Mouse (Mus musculus) myocyte (in vitro differentiated cells): ENCODE results near the gene Syf2. TPM values are rescaled to one million over a fixed set of nuclear protein-coding genes. Genes with fewer than 3 reads are reported as not detected.

Experiments
- H3K27me3 ChIP-seq: one replicate; pipeline ENCODE4 v1.6.1; 2011; ENCODE audit not compliant: control insufficient read depth, insufficient read depth, insufficient read length
- H3K36me3 ChIP-seq: one replicate; pipeline ENCODE4 v1.6.1; 2011; ENCODE audit not compliant: control insufficient read depth, insufficient read depth
- H3K4me2 ChIP-seq: one replicate; pipeline ENCODE4 v1.6.1; 2011; ENCODE audit warnings: low read depth, control low read depth
- H3K4me3 ChIP-seq: one replicate; pipeline ENCODE4 v1.5.1; 2011; ENCODE audit warnings: mild to moderate bottlenecking, control low read depth, moderate library complexity
- H3K79me2 ChIP-seq: one replicate; pipeline ENCODE4 v1.6.1; 2011; ENCODE audit not compliant: control insufficient read depth, insufficient read depth
- H3ac ChIP-seq: one replicate; pipeline ENCODE4 v1.6.1; 2011; ENCODE audit not compliant: control insufficient read depth, insufficient read length
- CEBPB ChIP-seq: IDR thresholded peaks from 2 replicates; pipeline ENCODE4 v1.6.1; 2011; ENCODE audit warnings: mild to moderate bottlenecking, moderate library complexity; ENCODE audit not compliant: poor library complexity, insufficient read depth, severe bottlenecking
- E2F4 ChIP-seq: IDR thresholded peaks from one replicate; pipeline ENCODE4 v1.6.1; 2011; ENCODE audit warnings: mild to moderate bottlenecking, control low read depth, moderate library complexity; ENCODE audit not compliant: insufficient read depth
- MAX ChIP-seq: IDR thresholded peaks from one replicate; pipeline ENCODE4 v1.6.1; 2011; ENCODE audit warnings: low read depth, mild to moderate bottlenecking, control low read depth
- MYOD1 ChIP-seq, 3 experiments: IDR thresholded peaks; one replicate each; pipeline ENCODE4 v1.6.1; 2011; ENCODE audit warnings: control low read depth in 2 of 3, low read depth in 2 of 3, mild to moderate bottlenecking in 2 of 3, moderate library complexity in 1 of 3; ENCODE audit not compliant: insufficient read length in 2 of 3, control insufficient read depth in 1 of 3
- MYOG ChIP-seq, 3 experiments: IDR thresholded peaks; one replicate each; pipeline ENCODE4 v1.6.1; 2011; ENCODE audit warnings: control low read depth in 2 of 3, low read depth in 2 of 3, mild to moderate bottlenecking in 2 of 3; ENCODE audit not compliant: insufficient read length in 2 of 3, control insufficient read depth in 1 of 3, insufficient read depth in 1 of 3
- POLR2A ChIP-seq: IDR thresholded peaks from one replicate; pipeline ENCODE4 v1.6.1; 2011; ENCODE audit warnings: low read depth, mild to moderate bottlenecking, control low read depth, moderate library complexity; ENCODE audit not compliant: insufficient read length
- POLR2AphosphoS2 ChIP-seq: IDR thresholded peaks from one replicate; pipeline ENCODE4 v1.6.1; 2011; ENCODE audit warnings: low read depth, control low read depth; ENCODE audit not compliant: insufficient read length
- REST ChIP-seq: IDR thresholded peaks from one replicate; pipeline ENCODE4 v1.6.1; 2011; ENCODE audit warnings: mild to moderate bottlenecking, control low read depth, moderate library complexity; ENCODE audit not compliant: insufficient read depth, insufficient read length
- SRF ChIP-seq: IDR thresholded peaks from one replicate; pipeline ENCODE4 v1.6.1; 2011; ENCODE audit warnings: low read depth; ENCODE audit not compliant: control insufficient read depth, insufficient read length
- TCF12 ChIP-seq: IDR thresholded peaks from one replicate; pipeline ENCODE4 v1.6.1; 2011; ENCODE audit warnings: mild to moderate bottlenecking, control low read depth; ENCODE audit not compliant: poor library complexity, insufficient read depth, severe bottlenecking
- TCF3 ChIP-seq: IDR thresholded peaks from one replicate; pipeline ENCODE4 v1.6.1; 2011; ENCODE audit warnings: low read depth, control low read depth; ENCODE audit not compliant: insufficient read length
- USF1 ChIP-seq: IDR thresholded peaks from one replicate; pipeline ENCODE4 v1.6.1; 2011; ENCODE audit warnings: low read depth, mild to moderate bottlenecking, control low read depth, moderate library complexity
- polyA plus RNA-seq: library from polyadenylated mRNA; unstranded; fragments of >200 nt; fragmentation: generic; extraction: Trizol; gene quantifications from one replicate; pipeline ENCODE4 v1.2.1, GENCODE M21; 2012; ENCODE audit warnings: missing spikeins

Gene Syf2
- polyA plus RNA-seq, 1 experiment: 67.8 TPM

- no peak overlapping the region for H3ac ChIP-seq
- no peaks in the 10 kb centered on the region for H3K36me3 ChIP-seq
- H3K4me2 ChIP-seq: no peak overlapping the region
- TF ChIP-seq E2F4 (no peak), TCF3 (no peak)
- H3K4me3 ChIP-seq: no peak overlapping the region
- no peaks in the 10 kb centered on the region for H3K79me2 ChIP-seq
- no peaks in the 10 kb centered on the region for H3K27me3 ChIP-seq
These were observed 24.5 kb downstream of the Syf2 start for GRCm38 (mm10) chr4:134955196-134955595.

- no peaks in the 10 kb centered on the region for H3K27me3 ChIP-seq
- no peak overlapping the region for H3ac ChIP-seq
- H3K4me2 ChIP-seq: peak overlapping the region; percentile 67
- no peak for TF ChIP-seq POLR2A
- TF ChIP-seq SRF: no peak
- TF ChIP-seq CEBPB: no peak
- no peak for TF ChIP-seq MYOD1 (IDR thresholded peaks at IDR 0.05; ENCODE audit: control insufficient read depth in 1 of 3, insufficient read length in 2 of 3, low read depth in 2 of 3)
- TF ChIP-seq POLR2AphosphoS2: no peak
- no peak for TF ChIP-seq USF1
- TF ChIP-seq MAX: no peak
- TF ChIP-seq TCF3: no peak
- TF ChIP-seq MYOG (IDR thresholded peaks at IDR 0.05; ENCODE audit: control insufficient read depth in 1 of 3, insufficient read depth in 1 of 3, insufficient read length in 2 of 3, low read depth in 2 of 3): no peak
- TF ChIP-seq TCF12: no peak
- no peak for TF ChIP-seq REST
- TF ChIP-seq E2F4: no peak
- H3K79me2 ChIP-seq: no peaks in the 10 kb centered on the region
- H3K36me3 ChIP-seq: no peaks in the 10 kb centered on the region
- no peak overlapping the region for H3K4me3 ChIP-seq
These were observed 25.1 kb downstream of the Syf2 start for GRCm38 (mm10) chr4:134955845-134956244.

DNA sequence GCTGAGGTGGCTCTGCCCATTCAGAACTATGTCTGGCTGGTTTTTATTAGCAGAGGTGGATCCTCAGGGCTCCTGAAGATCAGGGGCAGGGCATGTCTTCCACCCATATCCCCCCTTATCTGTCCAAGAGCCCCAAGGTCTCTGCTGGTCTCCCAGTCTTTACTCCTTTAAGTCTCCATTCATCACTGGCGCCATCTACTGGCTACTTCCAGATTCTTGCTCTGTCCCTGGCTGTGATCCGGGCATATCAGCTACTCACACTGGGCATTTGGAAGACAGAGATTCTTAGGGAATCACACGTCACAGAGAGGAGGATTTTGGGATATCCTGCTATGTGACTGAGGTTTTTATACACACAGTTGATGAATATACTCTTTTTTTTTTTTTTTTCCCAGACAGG is 25.6 kb downstream of the Syf2 start:
- H3K79me2 ChIP-seq: no peaks in the 10 kb centered on the region
- H3K4me2 ChIP-seq: peak overlapping the region; percentile 67
- H3ac ChIP-seq: no peak overlapping the region
- TF ChIP-seq MAX (no peak), REST (no peak), TCF3 (no peak), USF1 (no peak), MYOG (IDR thresholded peaks at IDR 0.05; ENCODE audit: control insufficient read depth in 1 of 3, insufficient read depth in 1 of 3, insufficient read length in 2 of 3, low read depth in 2 of 3) (no peak)
- H3K4me3 ChIP-seq: no peak overlapping the region
- no peaks in the 10 kb centered on the region for H3K27me3 ChIP-seq
- no peaks in the 10 kb centered on the region for H3K36me3 ChIP-seq

- H3ac ChIP-seq: no peak overlapping the region
- no peaks in the 10 kb centered on the region for H3K36me3 ChIP-seq
- H3K27me3 ChIP-seq: no peaks in the 10 kb centered on the region
- TF ChIP-seq POLR2A (no peak), MYOG (IDR thresholded peaks at IDR 0.05; ENCODE audit: control insufficient read depth in 1 of 3, insufficient read depth in 1 of 3, insufficient read length in 2 of 3, low read depth in 2 of 3) (no peak), POLR2AphosphoS2 (no peak), MAX (no peak), REST (no peak)
- H3K79me2 ChIP-seq: no peaks in the 10 kb centered on the region
- H3K4me2 ChIP-seq: no peak overlapping the region
- no peak overlapping the region for H3K4me3 ChIP-seq
These were observed 32.5 kb downstream of the Syf2 start for GRCm38 (mm10) chr4:134963021-134963776.

- no peak for TF ChIP-seq POLR2A
- no peak for TF ChIP-seq SRF
- TF ChIP-seq MYOG (IDR thresholded peaks at IDR 0.05; ENCODE audit: control insufficient read depth in 1 of 3, insufficient read depth in 1 of 3, insufficient read length in 2 of 3, low read depth in 2 of 3): no peak
- no peak for TF ChIP-seq TCF3
- TF ChIP-seq TCF12: no peak
- TF ChIP-seq USF1: no peak
- TF ChIP-seq MYOD1 (IDR thresholded peaks at IDR 0.05; ENCODE audit: control insufficient read depth in 1 of 3, insufficient read length in 2 of 3, low read depth in 2 of 3): no peak
- TF ChIP-seq CEBPB: no peak
- TF ChIP-seq REST: no peak
- TF ChIP-seq POLR2AphosphoS2: no peak
- no peak for TF ChIP-seq MAX
- no peak for TF ChIP-seq E2F4
- Histone ChIP-seq H3ac (no peak overlapping the region), H3K4me2 (no peak overlapping the region), H3K27me3 (peaks cover 3% of the 10 kb centered on the region), H3K4me3 (no peak overlapping the region), H3K36me3 (no peaks in the 10 kb centered on the region), H3K79me2 (no peaks in the 10 kb centered on the region)
These were observed 37.3 kb downstream of the Syf2 start for GRCm38 (mm10) chr4:134967887-134968604.
